Mouse (Mus musculus) frontal cortex, adult (tissue): ENCODE measurements around the gene Atp6v1e2.

Experiments
- ATAC-seq: cut with Nextera tagmentation; 2 replicates; pipeline ENCODE4 v1.9.2; 2017; ENCODE audit warnings: mild to moderate bottlenecking, moderate library complexity, mixed read lengths; ENCODE audit not compliant: low TSS enrichment

Gene Atp6v1e2

DNA sequence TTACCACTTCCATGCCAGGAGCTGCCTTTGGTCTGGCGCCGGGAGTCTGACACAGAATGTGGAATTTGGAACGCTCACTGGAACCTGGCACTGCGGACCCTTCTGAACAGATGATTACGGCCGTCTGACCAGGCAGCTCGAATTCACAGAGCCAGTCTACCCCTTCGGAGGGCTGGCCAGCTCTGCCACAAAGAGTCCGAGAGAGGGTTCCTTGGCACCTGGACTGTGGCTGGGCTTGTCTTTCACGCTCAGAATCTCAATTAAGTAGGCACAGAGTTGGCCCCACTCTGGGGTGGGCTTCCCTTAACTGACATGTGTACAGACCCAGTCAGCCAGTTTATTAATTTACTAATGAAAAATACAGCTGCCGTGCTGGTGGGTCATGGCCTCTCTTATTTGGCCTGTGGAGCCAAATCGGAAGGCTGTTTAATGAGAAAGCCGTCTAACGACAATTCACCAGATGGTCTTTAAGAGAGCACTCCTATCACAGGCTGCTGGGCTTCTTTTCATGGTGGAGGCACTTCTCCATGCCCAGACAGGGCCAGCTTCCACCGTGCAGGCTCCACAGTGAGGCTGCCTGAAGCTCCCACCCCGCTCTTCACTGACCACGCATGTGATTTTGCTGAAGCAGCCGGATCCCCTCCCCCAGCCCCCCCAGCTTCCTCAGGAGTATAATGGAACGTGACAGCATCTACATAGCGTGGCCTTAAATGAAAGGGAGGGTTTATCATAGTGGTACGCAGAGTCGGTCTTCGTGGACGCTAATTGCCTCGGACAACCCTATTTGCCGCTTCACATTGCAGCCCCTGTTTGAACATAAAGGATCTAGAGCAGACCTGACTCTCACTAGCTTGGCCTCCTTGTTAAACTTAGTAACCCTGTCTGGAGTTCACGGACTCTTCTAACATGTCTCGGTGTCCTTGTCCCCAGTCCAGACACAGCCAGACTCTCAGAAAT is at the start of gene Atp6v1e2:
TSS of gene Atp6v1e2 (minus strand) at position 58 of the 957 bp plus-strand sequence.
- no peak for ATAC-seq

DNA sequence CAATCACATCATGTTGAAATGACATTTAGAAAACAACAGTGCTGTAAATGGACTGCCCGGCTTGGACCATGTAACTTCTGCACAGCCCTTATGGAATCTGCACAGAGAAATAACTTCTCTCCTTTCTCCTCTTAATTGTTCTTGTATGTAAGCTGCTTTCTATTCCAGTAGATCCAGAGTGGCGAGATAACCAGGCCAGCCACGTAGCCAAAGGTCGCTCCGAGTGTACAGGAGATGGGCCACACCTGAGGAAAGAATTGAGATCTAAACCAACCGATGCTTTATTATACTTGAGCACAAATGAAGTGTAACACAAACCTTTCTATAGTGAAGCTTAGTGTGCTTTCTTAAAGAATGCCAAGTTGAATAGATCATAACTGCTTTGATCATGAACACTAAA is 49.6 kb upstream of the Atp6v1e2 start:
- ATAC-seq: no peak

DNA sequence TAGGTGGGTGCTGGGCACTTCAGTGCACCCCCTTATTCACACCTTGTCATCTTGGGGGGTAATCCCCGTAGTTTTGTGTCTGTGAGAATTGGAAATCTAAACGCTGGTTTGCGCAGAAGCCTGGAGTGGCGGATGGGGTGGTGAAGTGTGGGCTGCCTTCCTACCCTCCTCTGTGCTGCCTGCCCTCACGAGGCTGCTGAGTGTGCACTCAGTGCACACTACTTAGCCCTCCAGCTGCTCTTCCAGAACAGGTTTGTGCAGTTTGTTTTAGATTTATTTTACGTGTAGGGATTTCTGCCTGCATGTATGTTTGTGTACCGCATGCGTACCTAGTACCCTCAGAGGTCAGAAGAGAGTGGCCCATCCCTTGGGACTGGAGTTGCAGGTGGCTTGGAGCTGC is 43.6 kb upstream of the Atp6v1e2 start:
- ATAC-seq: no peak

DNA sequence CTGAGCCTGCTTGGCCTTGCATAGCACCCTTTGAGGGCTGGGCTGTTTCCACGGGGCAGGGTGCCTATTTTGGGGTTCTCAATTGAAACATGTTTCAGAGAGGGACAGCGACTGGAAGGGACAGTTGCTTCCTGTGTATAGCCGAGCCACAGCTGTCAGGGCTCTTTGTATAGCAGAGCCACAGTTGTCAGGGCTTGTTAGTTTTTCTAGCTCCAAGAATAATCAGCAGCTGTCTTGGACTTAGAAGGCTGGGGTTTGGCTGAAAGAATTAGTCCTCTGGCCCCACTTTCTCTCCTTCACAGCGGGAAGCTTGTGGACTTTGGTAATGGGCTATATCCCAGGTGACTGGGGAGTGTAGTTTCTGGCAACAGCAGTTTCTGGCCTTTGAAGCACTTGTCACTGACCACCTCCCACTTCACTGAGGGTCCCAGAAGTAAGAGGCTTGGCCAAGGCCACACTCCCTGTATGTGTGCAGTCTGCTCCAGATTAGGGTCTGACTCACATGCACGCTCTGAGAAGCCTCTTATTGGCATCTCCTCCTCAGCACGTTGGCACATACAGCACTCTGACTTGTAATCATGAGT is 41.0 kb upstream of the Atp6v1e2 start:
- no peak for ATAC-seq

DNA sequence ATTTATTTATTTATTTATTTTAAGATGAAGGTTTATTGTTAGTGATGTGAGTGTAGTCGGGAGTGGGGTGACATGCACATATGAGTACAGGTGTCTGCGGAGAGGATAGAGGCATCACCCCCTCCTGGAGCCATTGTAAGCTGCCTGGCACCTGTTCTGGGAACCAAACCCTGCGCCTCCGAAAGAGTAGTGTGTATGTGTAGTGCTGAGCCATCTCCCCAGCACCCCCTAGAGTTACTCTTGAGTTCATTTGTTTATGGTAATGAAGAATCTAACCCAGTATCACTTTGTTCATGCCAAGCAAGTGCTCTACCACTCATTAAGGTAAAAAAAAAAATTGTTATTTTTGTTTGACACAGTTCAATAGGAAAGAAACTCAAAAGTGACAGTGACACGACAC is 40.5 kb upstream of the Atp6v1e2 start:
- ATAC-seq: no peak

DNA sequence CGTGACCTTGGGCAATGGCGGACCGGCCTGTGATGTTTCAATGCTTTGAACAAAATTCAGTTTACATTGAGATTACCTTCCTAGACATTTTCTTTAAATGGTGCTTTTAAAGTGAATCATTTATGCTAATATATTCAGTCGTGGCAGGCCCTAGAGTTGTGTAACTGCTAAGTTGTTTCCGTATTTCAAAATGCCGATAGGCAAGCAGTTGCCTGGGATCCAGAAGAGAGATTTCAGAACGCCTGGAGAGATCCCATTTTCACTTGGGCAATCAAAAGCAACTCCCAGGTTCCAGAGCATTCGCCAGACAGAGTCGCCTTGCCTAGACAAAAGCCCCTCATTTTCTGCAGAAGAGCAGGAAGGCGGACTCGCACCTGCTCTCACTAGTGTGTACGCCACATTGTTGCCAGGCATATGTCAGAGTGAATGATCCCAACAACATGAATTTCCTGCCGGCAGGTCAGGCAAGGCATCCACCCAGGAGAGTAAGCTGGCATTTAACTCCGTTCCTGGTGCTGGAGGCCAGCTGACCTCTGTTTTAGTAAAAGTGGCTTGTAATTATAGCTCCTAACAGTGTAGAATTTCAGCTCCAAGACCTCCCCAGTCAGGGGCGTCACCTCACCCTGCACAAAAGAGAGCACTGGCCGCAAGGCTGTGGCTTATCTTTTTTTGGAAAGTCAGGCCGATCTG is 38.9 kb upstream of the Atp6v1e2 start:
- no peak for ATAC-seq

DNA sequence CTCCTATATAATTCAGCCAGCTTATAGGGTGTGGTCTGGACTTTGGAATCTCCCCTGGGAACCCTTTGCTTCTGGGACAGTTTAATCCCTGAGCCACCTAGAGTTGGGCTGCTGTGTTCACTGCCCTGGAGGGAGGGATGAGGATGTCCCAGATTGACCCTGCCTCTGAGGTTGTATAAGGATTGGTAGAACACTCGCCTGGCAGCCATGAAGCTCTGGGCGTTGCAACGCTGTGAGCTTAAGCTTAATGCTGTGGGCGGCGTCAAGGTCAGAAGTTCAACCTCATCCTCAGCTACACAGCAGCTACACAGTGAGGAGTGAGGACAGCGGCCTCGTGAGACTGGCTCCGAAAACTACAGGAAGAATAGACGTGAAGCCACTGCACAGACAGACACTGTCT is 34.8 kb upstream of the Atp6v1e2 start:
- no peak for ATAC-seq

DNA sequence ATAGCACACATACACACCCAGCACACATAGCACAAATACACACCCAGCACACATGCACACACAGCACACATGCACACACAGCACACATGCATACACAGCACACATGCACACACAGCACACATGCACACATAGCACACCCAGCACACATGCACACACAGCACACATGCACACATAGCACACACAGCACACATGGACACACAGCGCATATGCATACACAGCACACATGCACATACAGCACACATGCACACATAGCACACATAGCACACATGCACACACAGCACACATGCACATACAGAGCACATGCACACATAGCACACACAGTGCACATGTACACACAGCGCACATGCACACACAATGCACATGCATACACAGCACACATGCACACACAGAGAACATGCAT is 34.0 kb upstream of the Atp6v1e2 start:
- no peak for ATAC-seq

DNA sequence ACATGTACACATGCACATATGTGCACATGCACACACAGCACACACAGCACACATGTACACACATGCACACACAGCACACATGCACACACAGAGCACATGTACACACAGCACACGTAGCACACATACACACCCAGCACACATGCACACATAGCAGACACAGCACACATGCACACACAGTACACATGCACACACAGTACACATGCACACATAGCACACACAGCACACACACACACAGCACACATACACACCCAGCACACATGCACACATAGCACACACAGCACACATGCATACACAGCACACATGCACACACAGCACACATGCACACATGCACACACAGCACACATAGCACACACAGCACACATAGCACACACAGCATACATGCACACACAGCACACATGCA is 33.5 kb upstream of the Atp6v1e2 start:
- ATAC-seq: no peak

DNA sequence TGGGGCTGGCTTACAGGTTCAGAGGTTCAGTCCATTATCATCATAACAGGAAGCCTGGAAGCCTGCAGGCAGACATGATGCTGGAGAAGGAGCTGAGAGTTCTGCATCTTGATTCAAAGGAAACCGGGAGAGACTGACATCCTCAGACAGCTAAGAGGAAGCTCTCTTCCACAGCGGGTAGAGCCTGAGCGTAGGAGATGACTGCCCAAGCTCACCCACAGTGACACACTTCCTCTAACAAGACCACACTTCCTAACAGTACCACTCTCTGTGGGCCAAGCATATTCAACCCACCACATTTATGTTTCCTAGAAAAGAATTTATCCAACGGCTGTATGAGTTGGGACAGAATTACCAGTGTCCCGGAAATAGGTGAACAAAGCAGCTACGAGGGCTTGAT is 30.8 kb upstream of the Atp6v1e2 start:
- ATAC-seq: peak; percentile 52; the same call in 1 of the 2 replicates

DNA sequence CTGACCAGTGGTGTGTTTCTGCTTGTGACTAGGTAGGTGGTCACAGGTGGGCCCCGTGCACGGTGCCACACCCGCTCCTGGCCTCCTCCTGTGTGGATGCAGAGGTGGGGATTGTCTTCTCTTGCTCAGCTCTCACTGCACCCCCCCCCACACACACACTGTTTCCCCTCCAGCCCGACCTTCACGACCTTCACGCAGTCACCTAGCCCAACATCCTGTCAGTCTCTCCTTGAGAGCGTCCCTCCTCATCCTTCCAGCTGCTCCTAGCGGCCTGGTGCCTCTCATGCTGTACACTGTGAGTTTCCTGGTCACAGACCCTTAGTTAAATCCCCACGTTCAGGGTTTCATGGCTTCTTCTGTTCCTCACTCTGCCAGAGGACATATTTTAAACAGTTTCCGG is 28.7 kb upstream of the Atp6v1e2 start:
- no peak for ATAC-seq

DNA sequence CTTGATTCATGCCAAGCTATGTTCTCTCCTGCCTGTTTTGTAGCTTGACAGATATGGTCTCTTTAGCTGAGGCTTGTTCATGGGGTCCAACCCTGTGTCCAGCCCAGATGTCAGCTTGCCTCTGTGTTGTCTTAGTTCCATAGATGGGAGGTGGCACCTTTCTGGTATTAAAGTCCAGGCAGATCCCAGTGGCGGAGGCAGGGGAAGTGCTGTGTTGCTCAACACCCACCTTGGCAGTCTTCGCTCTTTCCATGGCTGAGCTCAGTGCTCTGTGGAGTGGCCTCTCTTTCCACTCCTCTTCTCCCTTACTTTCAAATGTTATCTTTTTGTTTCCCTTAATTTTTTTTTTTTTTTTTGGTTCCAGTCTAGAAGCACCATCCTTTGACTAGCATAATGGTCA is 25.4 kb upstream of the Atp6v1e2 start:
- ATAC-seq: no peak

DNA sequence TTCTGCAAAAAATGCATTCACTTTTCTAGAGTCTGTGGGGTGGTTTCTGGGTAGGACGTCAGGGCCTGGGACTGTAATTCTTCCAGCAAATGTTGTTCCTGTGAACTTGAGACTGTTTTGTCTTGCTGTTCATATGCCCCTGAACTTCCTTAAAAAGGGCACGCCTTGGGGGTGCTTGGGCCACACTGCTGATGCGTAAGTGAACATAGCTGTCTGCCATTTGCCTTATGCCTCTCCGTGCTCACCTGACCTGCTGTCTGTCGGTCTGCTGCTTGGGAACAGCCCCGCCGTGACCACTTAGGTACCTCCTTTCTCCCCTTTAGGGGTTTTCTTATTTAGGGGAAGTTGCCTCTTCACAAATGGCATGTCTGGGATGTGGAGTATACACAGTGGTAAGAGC is 24.2 kb upstream of the Atp6v1e2 start:
- ATAC-seq: no peak

DNA sequence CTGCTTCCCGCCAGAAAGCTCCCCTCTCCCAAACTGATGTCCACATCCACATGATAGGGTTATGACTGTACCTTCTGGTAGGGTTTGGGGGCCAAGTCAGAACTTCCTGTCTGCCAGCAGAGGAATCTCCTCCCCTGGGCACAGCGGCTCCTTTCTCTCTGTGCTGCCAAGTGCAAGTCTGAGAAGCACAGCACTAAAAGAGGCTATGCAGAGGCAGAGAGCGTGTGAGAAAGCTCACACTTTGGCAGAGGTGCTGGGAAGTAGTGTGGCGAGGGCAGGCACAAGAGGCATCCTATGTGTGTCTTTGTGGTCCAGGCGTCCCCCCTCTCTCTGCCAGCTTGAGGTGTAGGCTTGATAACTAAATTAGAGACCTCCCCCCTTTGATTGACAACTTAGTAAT is 23.3 kb upstream of the Atp6v1e2 start:
- ATAC-seq: peak; percentile 62; the same call in 1 of the 2 replicates

DNA sequence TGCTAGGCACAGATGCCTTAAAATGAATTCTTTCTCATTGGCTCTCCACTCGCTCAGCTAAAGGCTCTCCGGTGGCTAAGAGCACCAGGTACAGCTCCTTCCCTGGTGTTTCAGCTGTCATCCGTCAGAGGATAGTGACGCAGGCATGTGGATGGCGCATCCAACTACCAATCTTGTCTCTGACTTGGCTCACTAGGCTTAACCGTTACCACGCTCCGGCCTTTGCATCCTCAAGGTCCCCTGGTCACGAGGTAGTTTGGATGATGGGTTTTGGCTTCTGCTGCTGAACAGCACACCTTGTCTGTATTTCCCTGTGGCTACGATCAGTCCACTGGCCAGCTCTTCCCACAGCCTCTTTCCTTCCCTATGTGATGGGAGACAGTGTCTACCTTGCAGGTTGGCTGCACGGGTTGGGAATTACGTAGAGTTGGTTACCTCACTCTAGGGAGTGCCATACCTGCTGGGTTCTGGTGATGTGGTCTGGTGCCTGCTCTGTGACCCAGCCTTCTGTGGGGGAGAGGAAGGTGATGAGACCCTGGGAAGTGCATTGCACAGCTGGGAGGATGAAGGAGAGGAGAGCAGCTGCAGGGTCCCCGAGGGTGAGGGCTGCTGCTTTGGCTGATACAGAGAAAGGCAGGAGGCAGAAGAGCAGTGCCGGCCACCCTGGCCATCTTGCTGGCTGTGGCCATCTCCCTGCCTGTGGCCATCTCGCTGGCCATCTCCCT is 22.5 kb upstream of the Atp6v1e2 start:
- no peak for ATAC-seq

DNA sequence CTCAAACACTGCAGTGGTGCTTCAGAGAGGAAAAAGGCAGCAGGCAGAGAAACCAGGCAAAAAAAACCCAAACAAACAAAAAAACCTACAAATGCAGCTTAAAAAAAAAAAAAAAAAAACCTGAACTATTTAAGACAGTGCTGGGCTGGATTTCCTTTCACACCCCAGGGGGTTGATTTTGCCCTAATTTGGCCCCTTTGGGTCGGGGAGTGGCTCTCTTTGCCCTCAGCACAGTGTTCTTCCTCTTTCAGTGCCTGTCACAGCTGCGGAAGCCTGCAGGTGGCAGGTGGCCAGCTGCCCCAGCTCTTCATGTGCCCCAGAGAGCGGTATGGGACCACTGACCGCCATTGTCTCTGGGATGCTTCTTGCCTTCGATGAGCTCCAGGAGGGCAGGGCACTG is 21.9 kb upstream of the Atp6v1e2 start:
- no peak for ATAC-seq

DNA sequence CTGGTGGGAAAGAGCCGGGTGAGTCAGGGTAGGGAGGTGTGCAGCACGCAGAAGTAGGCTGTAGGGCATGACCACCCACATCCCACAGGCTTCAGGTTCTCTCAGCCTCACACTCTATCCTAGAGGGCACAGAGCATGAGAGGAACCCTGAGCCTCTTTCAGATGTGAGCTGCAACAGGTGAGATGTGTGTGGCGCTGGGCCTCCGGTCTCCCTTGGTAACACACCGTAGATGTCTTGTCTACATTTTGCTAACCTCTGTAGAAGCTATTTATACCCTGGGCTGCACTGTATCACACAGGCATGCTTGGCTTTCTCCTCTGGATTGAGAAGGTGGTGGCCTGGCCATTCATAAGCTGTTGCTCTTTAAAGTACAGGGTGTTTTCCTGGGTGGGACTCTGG is 20.9 kb upstream of the Atp6v1e2 start:
- ATAC-seq: no peak

DNA sequence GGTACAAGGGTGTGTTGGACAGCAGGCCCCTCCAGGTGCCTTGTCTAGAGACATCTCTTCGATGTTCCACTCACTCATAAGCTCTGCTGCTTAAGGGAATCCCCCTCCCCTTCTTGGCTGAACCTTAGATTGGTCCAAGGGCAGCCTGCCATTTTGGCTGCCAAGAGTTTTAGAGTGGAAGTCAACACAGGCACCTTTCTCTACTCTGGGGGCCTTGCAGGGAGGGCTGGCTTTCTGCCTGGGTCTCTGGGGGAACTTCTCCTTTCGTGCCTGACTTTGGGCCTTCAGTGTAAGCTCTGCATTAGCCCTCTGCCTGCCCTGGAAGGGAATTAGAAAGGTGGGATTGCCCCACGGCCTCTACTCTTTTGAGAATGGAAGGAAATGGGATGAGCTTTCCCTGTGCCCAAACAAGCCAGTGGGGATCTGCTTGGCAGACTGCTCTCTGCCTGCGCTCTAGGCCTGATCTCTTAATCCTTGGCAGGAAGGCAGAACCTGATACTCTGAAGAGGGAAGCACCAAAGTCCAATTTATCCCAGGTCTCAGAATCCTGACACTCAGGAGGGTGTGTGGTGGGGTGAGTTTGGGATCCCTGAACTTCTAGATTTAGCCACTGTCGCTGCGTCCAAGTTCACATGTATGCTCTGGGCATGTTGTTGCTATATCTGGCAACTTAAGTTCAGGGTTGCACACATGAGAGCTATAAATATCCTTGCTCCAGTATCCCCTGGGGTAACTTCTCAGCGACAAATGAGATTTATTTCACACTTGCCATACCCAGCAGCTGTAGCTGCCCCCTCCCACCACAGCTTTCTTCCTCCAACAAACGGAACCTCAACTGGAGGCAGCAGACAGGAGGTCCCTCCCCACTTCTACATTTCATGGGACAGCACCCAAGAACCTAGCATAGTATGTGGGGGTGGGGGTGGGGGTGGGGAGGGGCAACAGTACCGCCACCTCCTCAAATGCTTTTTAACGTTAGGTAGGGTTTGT is 20.1 kb upstream of the Atp6v1e2 start:
- no peak for ATAC-seq

DNA sequence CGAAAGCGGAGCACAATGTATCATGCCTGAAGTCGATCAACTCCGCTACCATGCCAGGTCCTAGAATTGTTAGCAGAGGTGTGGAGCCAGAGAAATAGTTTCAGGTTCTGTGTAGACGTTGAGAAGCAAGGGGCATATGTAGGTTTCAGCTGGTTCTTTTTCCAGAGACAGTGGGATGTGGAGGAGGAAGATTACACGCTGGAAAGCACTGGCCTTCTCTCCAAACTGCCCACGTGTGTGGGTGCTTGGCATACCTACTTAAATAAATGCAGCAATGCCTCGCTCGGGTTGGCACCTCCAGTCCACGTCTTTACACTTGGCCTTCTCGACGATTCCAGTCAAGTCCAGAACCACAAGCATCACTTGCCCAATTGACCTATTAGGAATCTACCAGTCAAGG is 19.4 kb upstream of the Atp6v1e2 start:
- no peak for ATAC-seq

DNA sequence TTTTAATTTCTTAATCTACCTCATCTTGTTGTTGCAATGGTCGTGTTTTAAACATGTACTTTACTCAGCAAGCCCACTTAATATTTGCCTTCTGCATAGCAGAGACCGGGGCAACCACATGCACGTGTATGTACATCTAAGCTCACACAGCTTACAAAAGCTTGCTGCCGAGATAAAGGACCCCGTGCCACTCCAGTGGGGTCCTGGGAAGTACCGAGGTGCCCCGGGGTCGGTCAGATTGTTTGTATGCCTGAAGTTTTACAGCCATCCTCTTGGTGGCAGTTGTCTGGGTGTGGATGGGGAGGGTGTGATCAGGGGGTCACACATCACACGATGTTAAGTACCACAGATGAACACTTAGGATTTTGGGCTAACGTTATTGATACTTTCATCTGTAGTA is 18.3 kb upstream of the Atp6v1e2 start:
- ATAC-seq: no peak

DNA sequence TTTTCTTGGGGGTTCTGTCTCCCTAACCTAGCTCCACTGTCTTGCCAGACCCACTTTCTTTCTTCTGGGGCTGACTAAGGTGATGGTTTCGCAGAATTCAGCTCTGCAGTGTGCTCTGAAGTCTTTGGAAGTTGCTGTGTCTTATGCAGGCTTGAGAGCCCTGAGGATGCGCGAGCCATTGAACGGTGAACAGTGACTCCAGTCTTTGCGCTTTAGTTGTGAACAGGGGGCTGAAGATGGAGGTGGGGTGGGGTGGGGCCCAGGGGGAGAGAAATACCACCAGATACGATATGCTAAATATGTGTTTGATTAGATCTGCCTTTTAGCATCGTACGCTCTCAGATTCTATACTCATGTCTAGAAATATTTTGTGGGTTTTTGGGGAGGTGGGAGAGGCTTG is 17.4 kb upstream of the Atp6v1e2 start:
- no peak for ATAC-seq
